ENCODE assay signal across 12 mouse cellular contexts in the genomic region with DNA sequence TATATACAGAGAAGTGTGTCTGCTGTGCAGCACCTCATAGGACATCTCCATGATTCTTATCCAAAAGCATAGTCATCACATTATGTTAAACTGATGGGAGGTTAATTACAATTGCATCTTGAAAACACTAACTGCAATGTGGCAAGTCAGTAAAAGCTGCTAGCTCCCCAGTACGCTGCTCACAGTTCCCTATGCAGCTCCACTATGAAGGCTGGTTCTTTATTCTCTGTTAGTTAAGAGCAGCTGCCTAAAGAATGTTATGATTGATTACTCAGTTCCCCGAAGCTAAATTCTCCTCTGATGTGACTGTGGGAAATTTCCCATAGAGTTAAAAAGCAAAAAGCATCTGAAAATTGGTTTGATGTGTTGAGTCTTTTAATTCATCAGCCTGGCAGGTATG.
"Had no signal": no experiment of that assay in that cellular context is flagged by ENCODE, and none has a peak within 500 bp of the region (broad histone marks: within the 10 kb centered on the region; RNA-seq: fewer than 3 reads in every experiment).

No protein-coding gene starts in this region.

- H3K36me3 ChIP-seq: limb, embryonic 10.5 days; liver, embryonic 15.5 days; midbrain, embryonic 12.5 days had no signal

- H3K27ac ChIP-seq: kidney, postnatal 0 days; limb, embryonic 10.5 days; liver, embryonic 15.5 days; midbrain, embryonic 12.5 days; stomach, postnatal 0 days had no signal

- DNase-seq: kidney, adult 11 months; kidney, adult 9 months; kidney, postnatal 36 days; lung, adult 2 months; lung, postnatal 4 days had no signal

- H3K4me2 ChIP-seq: liver, embryonic 11.5 days; liver, embryonic 15.5 days; midbrain, embryonic 12.5 days had no signal

- H3K9me3 ChIP-seq: limb, embryonic 10.5 days; liver, embryonic 15.5 days; midbrain, embryonic 12.5 days had no signal

- H3K4me3 ChIP-seq: limb, embryonic 10.5 days; liver, embryonic 15.5 days; midbrain, embryonic 12.5 days had no signal

- H3K4me1 ChIP-seq: limb, embryonic 10.5 days; liver, embryonic 15.5 days; midbrain, embryonic 12.5 days had no signal

- H3K27me3 ChIP-seq: liver, embryonic 15.5 days; midbrain, embryonic 12.5 days had no signal

- ATAC-seq: lung, postnatal 0 days had no signal

- H3K9ac ChIP-seq: liver, embryonic 15.5 days; midbrain, embryonic 12.5 days had no signal
